Comparison of ENCODE assay signal across 15 mouse cellular contexts in genomic region chr15:96675055-96675454, GRCm38 (mm10).
"Had no signal": no experiment of that assay in that cellular context is flagged by ENCODE, and none has a peak within 500 bp of the region (broad histone marks: within the 10 kb centered on the region; RNA-seq: fewer than 3 reads in every experiment).

No protein-coding gene starts in this region.

- H3K27me3 ChIP-seq: limb, embryonic 13.5 days; midbrain, embryonic 15.5 days; neural tube, embryonic 12.5 days had no signal

- DNase-seq: kidney, adult 8-10 months; kidney, postnatal 36 days; layer of hippocampus, adult 9-11 months; layer of hippocampus, postnatal 36 days; left cerebral cortex, postnatal 4 days; lung, postnatal 4 days; right cerebral cortex, postnatal 4 days; spleen, adult 18-20 months; thymus, postnatal 36 days had no signal

- H3K4me1 ChIP-seq: midbrain, embryonic 15.5 days; neural tube, embryonic 12.5 days had no signal

- H3K4me2 ChIP-seq: liver, embryonic 11.5 days; liver, embryonic 15.5 days; midbrain, embryonic 11.5 days; midbrain, embryonic 15.5 days; neural tube, embryonic 12.5 days had no signal

- H3K27ac ChIP-seq: midbrain, embryonic 15.5 days; neural tube, embryonic 12.5 days had no signal

- H3K36me3 ChIP-seq: limb, embryonic 13.5 days; liver, embryonic 15.5 days; midbrain, embryonic 15.5 days; neural tube, embryonic 12.5 days had no signal

- H3K9ac ChIP-seq: limb, embryonic 13.5 days; liver, embryonic 15.5 days; midbrain, embryonic 15.5 days; neural tube, embryonic 12.5 days had no signal

- ATAC-seq: midbrain, embryonic 15.5 days had no signal

- H3K4me3 ChIP-seq: limb, embryonic 13.5 days; liver, embryonic 15.5 days; midbrain, embryonic 15.5 days; neural tube, embryonic 12.5 days had no signal

- H3K9me3 ChIP-seq: limb, embryonic 13.5 days; liver, embryonic 15.5 days; midbrain, embryonic 15.5 days; neural tube, embryonic 12.5 days had no signal
